Mouse (Mus musculus) midbrain, embryonic 16.5 days (tissue): Measurements from ENCODE around the gene Supt6. TPM values are rescaled to one million over a fixed set of nuclear protein-coding genes. Genes with fewer than 3 reads are reported as not detected.
A peak's percentile ranks its signal among the peaks of the same experiment; 100 is the strongest.
"Not testable (repeated sequence)": the region's sequence is repeated elsewhere in the genome, so short reads cannot be mapped to it uniquely, and the experiment has no call there.

Source experiments
- ATAC-seq: fragments of 200-750 bp; cut with Nextera tagmentation; 2 replicates; pipeline ENCODE4 v1.8.0; 2017; ENCODE audit warnings: moderate TSS enrichment
- H3K27ac ChIP-seq: fragments of 300-500 bp; sonication (generic); 2 replicates; pipeline ENCODE4 v1.5.1; 2014; ENCODE audit warnings: mild to moderate bottlenecking, low read length, mixed read lengths
- H3K27me3 ChIP-seq: fragments of 300-500 bp; sonication (generic); 2 replicates; pipeline ENCODE4 v1.6.1; 2014; ENCODE audit warnings: low read depth, low read length, mixed read lengths; ENCODE audit not compliant: control insufficient read depth, insufficient read depth
- H3K36me3 ChIP-seq: fragments of 300-500 bp; sonication (generic); 2 replicates; pipeline ENCODE4 v1.6.1; 2014; ENCODE audit warnings: mild to moderate bottlenecking, low read length, moderate library complexity, mixed read lengths; ENCODE audit not compliant: control insufficient read depth, insufficient read depth
- H3K4me1 ChIP-seq: fragments of 300-500 bp; sonication (generic); 2 replicates; pipeline ENCODE4 v1.6.1; 2014; ENCODE audit warnings: mild to moderate bottlenecking, low read length, mixed read lengths; ENCODE audit not compliant: control insufficient read depth, insufficient read depth
- H3K4me2 ChIP-seq: fragments of 300-500 bp; sonication (generic); 2 replicates; pipeline ENCODE4 v1.6.1; 2014; ENCODE audit warnings: mild to moderate bottlenecking, low read length, mixed read lengths
- H3K4me3 ChIP-seq: fragments of 300-500 bp; sonication (generic); 2 replicates; pipeline ENCODE4 v1.5.1; 2014; ENCODE audit warnings: low read depth, mild to moderate bottlenecking, low read length, moderate library complexity, mixed read lengths
- H3K9ac ChIP-seq: fragments of 300-500 bp; sonication (generic); 2 replicates; pipeline ENCODE4 v1.6.1; 2014; ENCODE audit warnings: low read depth, low read length, mixed read lengths
- H3K9me3 ChIP-seq: fragments of 300-500 bp; sonication (generic); replicated peaks from 2 replicates; pipeline ENCODE4 v1.6.1; 2014; ENCODE audit warnings: mild to moderate bottlenecking, low read length, mixed read lengths; ENCODE audit not compliant: control insufficient read depth, poor library complexity, severe bottlenecking
- WGBS: fragments of 180-500 bp; shearing (Covaris S2); extraction: QIAGEN DNeasy Blood & Tissue Kit; methylation state at CpG from one replicate; pipeline ENCODE4 v1.1.7; 2014; 5-methylcytosine and 5-hydroxymethylcytosine counted together
- polyA plus RNA-seq: library from polyadenylated mRNA; unstranded; fragments of >200 nt; fragmentation: Nextera tagmentation; extraction: Ambion mirVana; gene quantifications from 2 replicates; pipeline ENCODE4 v1.2.1, GENCODE M21; 2015

The Supt6 gene
- polyA plus RNA-seq, 1 experiment from 2014 or later, result 27.5 TPM

DNA sequence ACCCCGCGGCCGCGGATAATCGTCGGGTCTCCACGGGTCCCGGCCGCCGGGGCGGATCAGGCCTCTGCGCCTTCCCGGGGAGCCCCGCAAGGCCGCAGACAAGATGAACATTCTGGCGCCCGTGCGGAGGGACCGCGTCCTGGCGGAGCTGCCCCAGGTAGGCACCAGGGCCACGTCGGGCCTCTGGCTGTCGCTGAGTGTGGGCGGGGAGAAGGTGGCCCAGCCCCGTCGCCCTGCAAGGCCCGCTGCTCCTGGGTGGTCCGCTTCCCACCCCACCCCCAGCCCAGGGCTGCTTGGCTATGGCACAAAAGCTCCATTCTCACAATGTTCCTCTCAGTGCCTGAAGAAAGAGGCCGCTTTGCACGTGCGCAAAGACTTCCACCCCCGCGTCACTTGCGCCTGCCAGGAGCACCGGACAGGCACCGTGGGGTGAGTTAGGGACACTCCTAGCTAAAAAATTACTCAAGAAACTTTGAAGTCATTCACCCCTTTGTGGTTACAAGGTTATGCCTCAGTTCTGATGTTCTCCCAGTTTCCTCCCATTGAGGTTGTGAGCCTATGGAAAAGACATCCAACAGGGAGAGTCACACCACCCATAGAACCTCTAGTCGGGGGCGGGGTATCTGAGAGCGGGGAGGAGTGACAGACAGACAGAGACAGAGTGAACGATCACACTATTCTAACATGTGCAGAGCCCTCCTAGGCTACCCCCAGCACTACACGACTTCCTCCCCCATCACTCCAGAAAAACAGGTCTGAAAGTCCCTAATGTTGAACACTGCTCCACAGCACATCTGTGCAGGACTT is 56.4 kb downstream of the Supt6 start:
- Histone ChIP-seq H3K27me3 (no peaks in the 10 kb centered on the region), H3K9me3 (no peaks in the 10 kb centered on the region), H3K4me1 (peaks cover 14% of the 10 kb centered on the region), H3K27ac (peak overlapping the region; percentile 93), H3K9ac (peak overlapping the region; percentile 91), H3K4me3 (peak overlapping the region; percentile 80), H3K4me2 (peak overlapping the region; percentile 74), H3K36me3 (peaks cover 20% of the 10 kb centered on the region)
- ATAC-seq, result peak; percentile 83
- WGBS, result under 1% methylated on average over 42 of the region's 42 CpGs

DNA sequence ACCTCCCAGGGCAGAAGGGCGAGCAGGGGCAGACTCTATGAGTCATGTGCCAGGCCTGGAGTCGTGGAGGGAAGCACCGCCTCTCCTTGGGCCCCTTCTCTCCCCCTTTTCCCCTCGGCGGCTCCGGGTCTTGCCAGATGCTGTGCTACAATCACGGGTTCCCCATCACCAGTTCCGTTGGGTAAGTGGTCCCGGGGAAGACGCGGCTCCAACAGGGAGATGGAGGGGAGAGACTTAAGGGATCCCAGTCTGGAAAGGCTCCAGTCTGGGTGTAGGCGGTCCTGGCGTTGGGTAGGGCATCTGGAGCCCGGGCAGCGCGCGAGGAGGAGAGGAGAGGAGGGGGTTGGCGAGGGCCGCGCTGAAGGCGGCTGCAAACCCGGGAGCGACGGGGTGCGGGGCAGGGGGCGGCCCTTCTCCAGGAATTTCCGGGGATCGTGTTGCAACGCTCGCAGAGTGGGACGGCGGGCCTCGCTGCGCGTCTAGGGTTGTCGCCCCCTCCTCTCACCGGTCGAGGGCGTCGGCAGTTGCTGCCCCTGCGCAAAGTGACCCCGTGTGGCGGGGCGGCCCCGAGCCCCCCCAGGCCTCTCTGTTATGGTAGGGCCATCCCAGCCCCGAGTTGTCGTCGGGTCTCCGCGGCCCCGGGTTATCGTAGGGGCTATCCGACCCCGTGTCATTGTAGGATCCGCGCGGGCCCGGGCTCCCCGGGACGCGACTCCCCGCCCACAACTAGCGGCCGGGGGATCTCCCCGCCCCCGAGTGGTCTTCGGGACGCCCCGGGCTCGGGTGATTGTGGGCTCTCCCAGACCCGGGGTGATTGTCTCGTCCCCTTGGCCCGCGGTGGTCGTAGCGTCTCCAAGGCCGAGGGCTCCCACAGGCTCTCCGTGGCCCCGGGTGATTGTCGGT is 57.2 kb downstream of the Supt6 start, which contains the start of gene Rab34:
Gene Rab34 (plus strand): TSS at position 100 of the 903 bp plus-strand sequence.
- Histone ChIP-seq H3K4me2 (peak within 1 kb of the TSS; percentile 74), H3K36me3 (peaks cover 18% of the 10 kb centered on the region), H3K27me3 (no peaks in the 10 kb centered on the region), H3K4me3 (peak within 1 kb of the TSS; percentile 80), H3K4me1 (peaks cover 19% of the 10 kb centered on the region), H3K9ac (peak within 1 kb of the TSS; percentile 91), H3K9me3 (no peaks in the 10 kb centered on the region), H3K27ac (peak within 1 kb of the TSS; percentile 93)
- under 1% methylated on average over 62 of the region's 80 CpGs for WGBS
- peak; percentile 76 for ATAC-seq

DNA sequence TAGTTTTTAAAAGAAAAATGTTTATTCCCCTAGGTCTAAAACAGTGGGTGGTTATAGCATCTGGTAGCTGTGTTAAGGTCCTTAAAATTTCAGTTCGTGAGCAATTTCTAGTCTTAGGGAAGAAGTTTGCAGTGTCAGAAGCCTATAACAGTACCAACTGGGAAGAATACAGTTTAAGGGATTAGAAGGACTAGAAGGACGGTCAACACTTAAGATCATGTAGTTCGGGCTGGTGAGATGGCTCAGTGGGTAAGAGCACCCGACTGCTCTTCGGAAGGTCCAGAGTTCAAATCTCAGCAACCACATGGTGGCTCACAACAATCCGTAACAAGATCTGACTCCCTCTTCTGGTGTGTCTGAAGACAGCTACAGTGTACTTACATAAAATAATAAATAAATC is 61.1 kb downstream of the Supt6 start:
- H3K9ac ChIP-seq, H3K4me2 ChIP-seq, ATAC-seq, H3K4me3 ChIP-seq, H3K9me3 ChIP-seq, H3K27me3 ChIP-seq, H3K27ac ChIP-seq: not testable (repeated sequence)
- WGBS, result 98% methylated on average over 6 of the region's 6 CpGs
- Histone ChIP-seq H3K4me1 (peaks cover 23% of the 10 kb centered on the region), H3K36me3 (peaks cover 10% of the 10 kb centered on the region)

GRCm38 (mm10) chr11:78183884-78184514 is 61.8 kb downstream of the Supt6 start:
- Histone ChIP-seq H3K27me3 (no peaks in the 10 kb centered on the region), H3K27ac (peak overlapping the region; percentile 92), H3K36me3 (peaks cover 13% of the 10 kb centered on the region), H3K9me3 (no peaks in the 10 kb centered on the region), H3K4me1 (peaks cover 23% of the 10 kb centered on the region), H3K4me3 (peak overlapping the region; percentile 67), H3K9ac (0 out of 2 replicates have a peak overlapping the region, but pooled peaks have one; percentile 2), H3K4me2 (peak overlapping the region; percentile 48)
- whole genome bisulfite sequencing, result 49% methylated on average over 10 of the region's 10 CpGs
- 0 out of 2 replicates have a peak, but pooled peaks have one; percentile 21 for ATAC-seq

DNA sequence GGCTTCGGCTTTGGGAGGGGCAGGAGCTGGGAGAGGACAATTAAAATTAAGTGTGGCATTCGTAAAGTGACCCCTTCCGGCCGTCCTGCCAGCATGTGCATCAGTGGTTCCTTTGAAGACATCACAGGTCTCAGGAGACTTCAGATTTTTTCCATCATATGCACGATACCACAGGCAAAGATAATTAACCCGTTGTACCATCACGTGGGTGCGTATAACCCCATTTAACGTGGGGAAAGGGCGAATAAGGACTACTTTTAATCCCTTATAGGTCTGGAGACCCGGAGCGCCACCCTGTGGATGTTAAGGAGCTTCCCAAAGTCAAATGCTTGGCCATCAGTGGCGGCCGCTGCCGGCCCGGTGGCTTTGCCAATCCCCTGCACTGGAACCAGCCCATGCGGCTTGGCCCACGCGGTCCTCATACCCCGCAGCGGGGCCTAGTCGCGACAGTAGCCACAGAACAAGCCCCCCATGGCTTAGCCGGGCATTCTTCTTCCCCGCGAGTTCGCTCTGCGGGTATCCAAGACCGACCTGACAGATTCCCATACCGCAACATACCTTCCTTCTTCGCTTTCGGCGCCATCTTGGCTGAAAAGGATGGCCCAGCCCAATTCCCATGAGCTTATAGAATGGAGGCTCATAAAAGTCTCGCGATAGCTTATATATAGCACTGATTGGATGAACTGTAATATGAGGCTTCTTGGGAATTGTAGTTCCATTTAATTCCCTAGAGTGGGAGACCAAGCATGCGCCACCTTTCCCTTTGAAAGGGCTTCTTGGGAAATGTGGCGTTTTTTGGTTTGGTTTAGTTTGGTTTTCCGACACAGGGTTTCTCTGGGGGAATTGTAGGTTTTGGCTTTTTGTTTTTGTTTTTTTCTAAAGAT is 62.6 kb downstream of the Supt6 start, which contains the start of gene Rpl23a:
Gene Rpl23a (minus strand): TSS at position 624 of the 884 bp plus-strand sequence.
- peak; percentile 95 for ATAC-seq
- Histone ChIP-seq H3K4me1 (peaks cover 28% of the 10 kb centered on the region), H3K4me2 (peak within 1 kb of the TSS; percentile 73), H3K27me3 (no peaks in the 10 kb centered on the region), H3K9ac (peak within 1 kb of the TSS; percentile 84), H3K36me3 (peaks cover 13% of the 10 kb centered on the region), H3K9me3 (no peaks in the 10 kb centered on the region), H3K27ac (peak within 1 kb of the TSS; percentile 92), H3K4me3 (peak within 1 kb of the TSS; percentile 67)
- 0% methylated on average over 38 of the region's 38 CpGs for WGBS

DNA sequence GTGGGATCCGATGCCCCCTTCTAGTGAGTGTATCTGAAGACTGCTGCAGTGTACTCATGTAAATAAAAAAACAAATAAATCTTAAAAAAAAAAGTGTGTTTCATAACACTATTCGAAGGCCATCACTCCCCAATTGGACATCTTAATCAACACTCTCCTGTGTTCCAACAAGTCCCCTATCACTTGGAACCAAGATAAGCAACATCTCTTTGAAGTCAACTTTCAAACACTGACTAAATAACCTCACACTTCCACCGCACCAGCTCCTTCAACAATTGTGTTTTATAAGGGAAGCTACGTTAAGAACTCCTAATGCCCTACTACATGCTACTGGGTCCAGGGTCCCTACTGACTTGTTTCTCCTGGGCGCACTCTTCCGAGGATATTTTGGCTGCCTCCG is 63.3 kb downstream of the Supt6 start:
- H3K36me3 ChIP-seq, result peaks cover 13% of the 10 kb centered on the region
- no peak for ATAC-seq
- H3K4me3 ChIP-seq, result peak overlapping the region; percentile 67
- H3K9me3 ChIP-seq, result no peaks in the 10 kb centered on the region
- H3K4me2 ChIP-seq, result peak overlapping the region; percentile 73
- 7% methylated on average over 7 of the region's 7 CpGs for WGBS
- peak overlapping the region; percentile 84 for H3K9ac ChIP-seq
- H3K4me1 ChIP-seq, result peaks cover 27% of the 10 kb centered on the region
- no peak overlapping the region; the same call in 1 of the 2 replicates for H3K27ac ChIP-seq
- no peaks in the 10 kb centered on the region for H3K27me3 ChIP-seq

- Histone ChIP-seq H3K27me3 (no peaks in the 10 kb centered on the region), H3K4me3 (peak overlapping the region; percentile 67), H3K36me3 (peaks cover 13% of the 10 kb centered on the region), H3K9ac (peak overlapping the region; percentile 84; the same call in 1 of the 2 replicates), H3K9me3 (no peaks in the 10 kb centered on the region), H3K4me1 (peaks cover 32% of the 10 kb centered on the region), H3K4me2 (peak overlapping the region; percentile 73), H3K27ac (no peak overlapping the region)
- ATAC-seq, result no peak
- WGBS, result 53% methylated on average over 2 of the region's 2 CpGs
Measured at GRCm38 (mm10) chr11:78181830-78182357, 63.9 kb downstream of the Supt6 start.
